Mouse (Mus musculus): ENCODE results near the gene Nr4a1. TPM values are rescaled to one million over a fixed set of nuclear protein-coding genes. Genes with fewer than 3 reads are reported as not detected.

Gene Nr4a1
- polyA plus RNA-seq, 1 experiment from 2014 or later = 5.0 TPM

DNA sequence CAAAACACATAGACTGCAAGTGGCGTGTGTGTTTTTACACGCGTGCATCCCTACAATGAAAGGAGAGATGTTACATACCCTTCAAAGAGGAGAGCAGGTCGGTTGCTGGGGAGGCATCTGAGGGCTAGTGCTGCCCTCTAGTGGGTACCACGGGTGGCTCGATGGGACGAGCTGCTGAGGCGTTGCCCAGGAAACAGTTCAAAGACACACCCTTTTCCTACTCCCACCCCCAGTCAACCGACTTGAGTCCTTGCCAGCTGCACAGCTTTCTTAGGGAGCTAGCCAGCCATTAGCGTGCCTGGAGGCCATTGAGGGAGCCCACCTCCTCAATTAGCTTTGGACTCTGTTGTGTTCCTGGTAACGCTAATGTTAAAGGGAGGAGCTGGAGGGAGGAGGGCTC, 61.8 kb downstream of the Nr4a1 start:
- no peaks in the 10 kb centered on the region for H3K9me3 ChIP-seq
- ATAC-seq (ENCODE audit: low FRiP score) = peak; percentile 80
- no peak overlapping the region for H3K9ac ChIP-seq
- H3K27me3 ChIP-seq = peaks cover 11% of the 10 kb centered on the region
- H3K4me3 ChIP-seq = no peak overlapping the region
- peak overlapping the region; percentile 40 for H3K4me2 ChIP-seq
- WGBS = 6% methylated on average over 11 of the region's 11 CpGs
- H3K4me1 ChIP-seq (replicated peaks) = peaks cover 16% of the 10 kb centered on the region; the same call in 1 of the 2 replicates
- H3K36me3 ChIP-seq = no peaks in the 10 kb centered on the region
- no peak overlapping the region for H3K27ac ChIP-seq

DNA sequence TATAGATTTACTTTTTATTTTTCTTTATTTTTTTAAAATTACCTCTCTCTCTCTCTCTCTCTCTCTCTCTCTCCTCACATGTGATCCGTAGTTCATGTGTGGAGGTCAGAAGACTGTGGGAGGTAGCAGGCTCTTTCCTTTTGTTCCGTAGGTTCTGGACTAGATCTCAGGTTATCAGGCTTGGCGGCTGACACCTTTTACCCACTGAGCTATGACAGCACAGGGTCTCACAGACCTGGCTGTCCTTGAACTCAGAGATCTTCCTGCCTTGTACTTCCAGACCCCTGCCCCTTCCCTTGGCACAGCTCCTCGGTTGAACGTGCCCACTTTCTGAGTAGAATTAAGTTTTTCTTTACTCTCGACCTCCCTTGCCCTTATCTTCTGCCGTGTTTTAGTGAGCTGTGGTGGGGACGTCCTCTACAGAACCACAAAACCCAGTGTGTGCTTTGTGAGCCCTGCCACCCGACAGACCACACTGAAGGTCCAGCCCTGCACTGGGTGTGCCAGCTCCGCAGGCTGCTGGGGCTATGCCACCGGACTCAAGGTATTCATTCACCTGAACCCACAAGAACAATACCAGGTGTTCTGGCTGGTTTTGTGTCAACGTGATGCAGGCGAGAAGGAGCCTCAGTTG, 62.3 kb downstream of the Nr4a1 start:
- H3K4me1 ChIP-seq (replicated peaks) = peaks cover 16% of the 10 kb centered on the region; the same call in 1 of the 2 replicates
- no peaks in the 10 kb centered on the region for H3K9me3 ChIP-seq
- 73% methylated on average over 13 of the region's 13 CpGs for WGBS
- H3K9ac ChIP-seq = no peak overlapping the region
- peak; percentile 38; the same call in 1 of the 2 replicates for ATAC-seq (ENCODE audit: low FRiP score)
- H3K27ac ChIP-seq = no peak overlapping the region
- peak overlapping the region; percentile 40; the same call in 1 of the 2 replicates for H3K4me2 ChIP-seq
- no peak overlapping the region for H3K4me3 ChIP-seq
- H3K36me3 ChIP-seq = no peaks in the 10 kb centered on the region
- peaks cover 11% of the 10 kb centered on the region for H3K27me3 ChIP-seq

DNA sequence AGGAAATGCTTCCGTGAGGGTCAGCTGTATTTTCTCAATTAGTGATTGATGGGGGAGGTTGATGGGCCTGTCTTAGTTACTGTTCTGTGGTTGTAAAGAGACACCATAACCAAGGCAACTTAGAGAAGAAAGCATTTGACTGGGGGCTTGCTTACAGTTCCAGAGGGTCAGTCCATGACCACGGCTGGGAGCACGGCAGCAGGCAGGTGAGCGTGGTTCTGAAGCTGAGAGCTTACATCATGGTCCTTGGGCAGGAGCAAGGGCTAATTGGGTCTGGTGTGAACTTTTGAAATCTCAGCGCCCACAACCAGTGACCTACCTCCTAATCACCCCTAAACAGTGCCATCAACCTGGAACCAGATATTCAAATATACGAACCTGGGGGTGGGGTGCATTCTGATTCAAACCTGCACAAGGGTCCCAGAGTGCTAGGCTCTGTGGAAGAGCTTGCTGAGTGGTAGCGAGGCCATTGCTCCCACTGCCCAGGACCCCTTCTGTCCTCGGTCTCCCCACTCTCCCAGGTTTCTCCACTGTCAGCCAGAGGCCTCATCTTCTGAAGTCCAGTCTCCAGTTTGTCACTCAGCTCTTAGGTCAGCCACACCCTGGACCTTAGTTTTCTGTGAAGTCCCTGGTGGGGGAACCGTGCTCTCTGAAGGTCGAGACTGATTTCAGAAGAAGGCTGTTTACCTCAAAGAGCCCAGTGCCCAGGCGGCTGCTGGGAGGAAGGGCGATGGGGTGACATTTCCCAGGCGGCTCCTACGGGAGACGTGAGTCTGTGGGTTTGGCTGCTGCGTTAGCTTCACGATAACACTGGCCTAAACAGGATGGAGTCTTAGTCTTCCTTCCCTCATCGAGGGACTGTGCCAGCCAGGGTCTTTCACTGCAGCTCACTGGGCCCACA, 63.1 kb downstream of the Nr4a1 start:
- Histone ChIP-seq H3K27ac (no peak overlapping the region), H3K4me1 (replicated peaks) (peaks cover 16% of the 10 kb centered on the region; the same call in 1 of the 2 replicates), H3K36me3 (no peaks in the 10 kb centered on the region), H3K4me3 (no peak overlapping the region), H3K9me3 (no peaks in the 10 kb centered on the region), H3K9ac (no peak overlapping the region), H3K27me3 (peaks cover 11% of the 10 kb centered on the region), H3K4me2 (no peak overlapping the region)
- 80% methylated on average over 18 of the region's 18 CpGs for WGBS
- no peak for ATAC-seq (ENCODE audit: low FRiP score)

DNA sequence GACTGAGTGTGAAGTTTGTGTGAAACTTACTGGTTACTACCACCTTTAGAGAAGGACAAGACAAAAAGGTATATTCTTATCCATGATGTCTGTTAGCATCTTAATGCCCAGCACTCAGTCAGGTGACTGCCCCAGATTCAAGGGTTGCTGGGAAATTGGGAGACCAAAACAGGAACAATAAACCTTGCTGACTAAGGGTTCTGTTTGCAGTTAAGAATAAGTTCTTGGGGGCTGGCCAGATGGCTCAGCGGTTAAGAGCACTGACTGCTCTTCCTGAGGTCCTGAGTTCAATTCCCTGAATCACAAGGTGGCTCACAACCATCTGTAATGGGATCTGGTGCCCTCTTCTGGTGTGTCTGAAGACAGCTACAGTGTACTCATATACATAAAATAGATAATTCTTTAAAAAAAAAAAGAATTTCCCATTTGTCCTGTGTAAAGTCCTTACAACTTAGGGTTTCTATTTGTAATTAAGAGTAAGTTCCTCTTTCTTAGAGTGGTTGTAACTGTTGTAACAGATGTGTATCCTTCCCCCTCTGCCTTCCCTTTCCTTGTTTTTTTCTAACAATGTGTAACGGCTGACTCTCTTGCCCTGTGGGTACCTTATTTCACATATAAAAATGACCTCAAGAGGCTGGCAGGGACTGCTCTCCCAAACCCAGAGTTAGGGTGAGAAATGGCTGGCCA, 63.9 kb downstream of the Nr4a1 start:
- no peak overlapping the region for H3K27ac ChIP-seq
- H3K9ac ChIP-seq = no peak overlapping the region
- no peak overlapping the region for H3K4me3 ChIP-seq
- H3K4me1 ChIP-seq (replicated peaks) = peaks cover 16% of the 10 kb centered on the region; the same call in 1 of the 2 replicates
- ATAC-seq (ENCODE audit: low FRiP score) = no peak
- H3K4me2 ChIP-seq = no peak overlapping the region
- H3K36me3 ChIP-seq = no peaks in the 10 kb centered on the region
- no peaks in the 10 kb centered on the region for H3K9me3 ChIP-seq
- peaks cover 18% of the 10 kb centered on the region for H3K27me3 ChIP-seq
- WGBS = 83% methylated on average over 2 of the region's 2 CpGs

DNA sequence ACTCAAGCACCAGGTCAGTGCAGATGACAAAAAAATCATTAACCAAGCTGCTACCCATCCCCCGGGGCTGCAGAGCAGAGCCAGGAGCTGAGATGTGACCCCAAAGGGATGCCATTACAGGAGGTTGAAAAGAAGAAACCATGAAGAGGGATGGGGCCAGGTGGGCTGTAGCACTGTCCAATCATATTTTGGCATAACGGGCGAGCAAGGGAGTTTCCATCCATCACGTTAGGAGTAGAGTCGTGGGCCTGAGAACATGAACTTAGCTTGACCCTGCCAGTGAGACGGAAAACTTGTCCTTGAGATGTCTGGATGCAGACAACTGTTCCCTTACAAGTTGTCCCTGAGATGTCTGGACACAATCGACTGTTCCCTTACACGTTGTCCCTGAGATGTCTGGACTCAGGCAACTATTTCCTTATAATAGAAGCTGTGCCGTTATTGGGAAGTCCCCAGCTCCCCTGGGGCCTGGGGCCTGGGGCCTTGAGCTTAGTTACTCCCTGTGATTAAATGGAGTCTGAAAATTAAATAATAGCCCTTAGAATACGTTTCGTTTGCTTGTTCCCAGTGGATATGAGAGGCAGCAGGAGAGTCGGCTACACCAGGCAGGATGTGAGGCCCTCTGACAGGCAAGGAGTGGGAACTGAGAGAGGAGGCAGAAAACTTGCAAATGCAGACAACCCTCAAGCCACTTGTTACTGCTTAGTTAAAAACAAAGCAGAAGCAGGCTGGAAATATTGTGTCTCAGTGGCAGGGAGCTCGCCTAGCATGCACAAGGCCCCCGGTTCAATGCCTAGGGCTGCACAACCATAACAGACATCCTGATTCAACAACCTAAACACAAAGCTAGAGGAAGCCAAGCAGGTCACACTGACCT, 65.1 kb downstream of the Nr4a1 start:
- Histone ChIP-seq H3K27me3 (peaks cover 19% of the 10 kb centered on the region), H3K9me3 (no peaks in the 10 kb centered on the region), H3K9ac (no peak overlapping the region), H3K4me2 (no peak overlapping the region), H3K27ac (no peak overlapping the region), H3K4me1 (replicated peaks) (peaks cover 16% of the 10 kb centered on the region; the same call in 1 of the 2 replicates), H3K4me3 (no peak overlapping the region), H3K36me3 (no peaks in the 10 kb centered on the region)
- no peak for ATAC-seq (ENCODE audit: low FRiP score)
- 62% methylated on average over 14 of the region's 14 CpGs for WGBS

DNA sequence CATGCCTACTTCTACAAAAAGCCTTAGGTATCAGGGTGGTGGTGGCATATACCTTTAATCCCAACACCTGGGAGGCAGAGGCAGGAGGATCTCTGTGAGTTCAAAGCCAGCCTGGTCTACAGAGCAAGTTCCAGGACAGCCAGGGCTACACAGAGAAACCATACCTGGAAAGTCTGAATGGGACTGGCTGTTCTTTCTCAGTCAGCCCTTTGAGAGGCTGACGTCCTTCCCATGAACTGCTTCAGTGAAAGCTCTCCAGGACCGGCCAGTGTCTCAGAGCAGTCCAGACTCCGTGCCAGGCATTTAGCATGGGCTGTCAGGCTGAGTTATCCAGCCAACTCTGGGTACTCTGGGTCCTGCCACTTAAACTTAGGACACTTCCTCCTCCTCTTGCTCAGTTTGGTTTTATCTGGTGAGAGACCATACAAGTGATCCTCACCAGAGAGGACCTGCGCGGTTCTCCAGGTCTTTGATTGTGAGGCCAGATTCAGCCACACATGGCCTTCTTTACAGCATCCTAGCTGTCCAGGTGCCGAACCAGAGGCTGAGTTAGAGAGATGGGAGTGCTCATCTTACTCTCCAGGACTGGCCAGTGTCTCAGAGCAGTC, 66.0 kb downstream of the Nr4a1 start:
- no peaks in the 10 kb centered on the region for H3K9me3 ChIP-seq
- peaks cover 16% of the 10 kb centered on the region; the same call in 1 of the 2 replicates for H3K4me1 ChIP-seq (replicated peaks)
- no peak overlapping the region for H3K4me3 ChIP-seq
- no peak for ATAC-seq (ENCODE audit: low FRiP score)
- H3K9ac ChIP-seq = no peak overlapping the region
- peaks cover 19% of the 10 kb centered on the region for H3K27me3 ChIP-seq
- no peaks in the 10 kb centered on the region for H3K36me3 ChIP-seq
- H3K4me2 ChIP-seq = no peak overlapping the region
- whole genome bisulfite sequencing = 92% methylated on average over 6 of the region's 6 CpGs
- H3K27ac ChIP-seq = no peak overlapping the region

DNA sequence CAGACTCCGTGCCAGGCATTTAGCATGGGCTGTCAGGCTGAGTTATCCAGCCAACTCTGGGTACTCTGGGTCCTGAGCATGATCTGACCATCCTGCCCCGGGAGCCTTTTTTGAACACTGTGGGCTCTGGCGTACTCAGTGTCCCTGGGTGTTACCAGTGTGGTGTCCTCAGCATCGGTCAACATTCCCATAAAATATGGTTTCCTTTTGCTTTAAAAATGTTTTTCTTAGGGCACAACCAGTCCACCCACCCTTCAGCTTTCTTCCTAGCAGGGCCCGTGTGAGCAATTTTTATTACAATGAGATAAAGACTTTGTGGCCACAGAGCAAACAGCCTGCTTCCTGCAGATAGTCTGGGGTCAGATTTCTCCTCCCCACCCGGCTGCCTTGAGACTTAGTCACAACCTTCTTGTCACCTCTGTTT, 66.6 kb downstream of the Nr4a1 start:
- Histone ChIP-seq H3K36me3 (no peaks in the 10 kb centered on the region), H3K9me3 (no peaks in the 10 kb centered on the region), H3K9ac (no peak overlapping the region), H3K27ac (no peak overlapping the region), H3K4me3 (no peak overlapping the region), H3K27me3 (peaks cover 19% of the 10 kb centered on the region), H3K4me2 (no peak overlapping the region), H3K4me1 (replicated peaks) (peaks cover 14% of the 10 kb centered on the region; the same call in 1 of the 2 replicates)
- ATAC-seq (ENCODE audit: low FRiP score) = no peak
- 71% methylated on average over 6 of the region's 6 CpGs for WGBS

DNA sequence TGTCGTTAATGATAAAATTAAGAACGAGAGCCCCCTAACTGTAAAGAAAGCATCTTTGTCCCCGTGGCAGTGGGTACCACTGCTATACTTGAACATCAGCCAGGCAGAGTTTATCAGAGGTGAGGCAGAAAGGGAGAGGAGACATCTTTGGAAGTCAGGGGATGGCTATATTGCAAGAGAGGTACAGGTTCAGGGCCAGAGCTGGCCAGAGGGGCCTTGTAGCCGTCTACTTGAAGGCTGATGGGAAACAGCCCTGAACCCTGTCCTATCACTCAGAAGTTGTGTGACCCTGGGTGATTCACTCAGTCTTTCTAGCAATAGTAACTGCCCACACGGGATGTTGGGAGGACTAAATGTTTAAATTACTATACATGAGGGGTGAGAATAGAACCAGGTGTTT, 67.1 kb downstream of the Nr4a1 start:
- 79% methylated on average over 5 of the region's 5 CpGs for WGBS
- Histone ChIP-seq H3K9ac (no peak overlapping the region), H3K4me1 (replicated peaks) (peaks cover 9% of the 10 kb centered on the region; the same call in 1 of the 2 replicates), H3K4me2 (no peak overlapping the region), H3K27ac (no peak overlapping the region), H3K27me3 (peaks cover 19% of the 10 kb centered on the region), H3K4me3 (no peak overlapping the region), H3K36me3 (no peaks in the 10 kb centered on the region), H3K9me3 (no peaks in the 10 kb centered on the region)
- no peak for ATAC-seq (ENCODE audit: low FRiP score)

DNA sequence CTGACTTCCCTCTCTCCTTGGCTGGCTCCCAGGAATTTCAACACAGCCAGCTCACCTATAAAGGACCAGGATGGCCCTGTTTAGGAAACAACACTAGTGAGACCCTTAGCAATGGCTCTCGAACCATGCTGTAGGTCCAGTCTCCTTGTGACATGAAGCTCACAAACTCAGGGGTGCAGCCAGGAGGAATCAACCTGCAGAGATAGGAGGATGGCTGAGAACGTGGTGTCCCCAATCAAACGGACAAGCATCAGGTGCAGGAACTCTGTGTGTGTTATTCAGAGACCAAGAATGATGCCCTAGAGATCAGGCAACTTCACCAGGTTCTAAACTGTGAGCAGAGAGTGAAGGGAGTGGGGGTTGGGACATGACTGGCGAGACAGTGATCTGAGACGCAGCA, 68.0 kb downstream of the Nr4a1 start:
- no peak overlapping the region for H3K27ac ChIP-seq
- H3K4me1 ChIP-seq (replicated peaks) = peaks cover 6% of the 10 kb centered on the region; the same call in 1 of the 2 replicates
- no peak for ATAC-seq (ENCODE audit: low FRiP score)
- H3K9me3 ChIP-seq = no peaks in the 10 kb centered on the region
- H3K4me3 ChIP-seq = no peak overlapping the region
- H3K36me3 ChIP-seq = no peaks in the 10 kb centered on the region
- H3K27me3 ChIP-seq = peaks cover 16% of the 10 kb centered on the region
- WGBS = 87% methylated on average over 5 of the region's 5 CpGs
- no peak overlapping the region for H3K9ac ChIP-seq
- H3K4me2 ChIP-seq = no peak overlapping the region

DNA sequence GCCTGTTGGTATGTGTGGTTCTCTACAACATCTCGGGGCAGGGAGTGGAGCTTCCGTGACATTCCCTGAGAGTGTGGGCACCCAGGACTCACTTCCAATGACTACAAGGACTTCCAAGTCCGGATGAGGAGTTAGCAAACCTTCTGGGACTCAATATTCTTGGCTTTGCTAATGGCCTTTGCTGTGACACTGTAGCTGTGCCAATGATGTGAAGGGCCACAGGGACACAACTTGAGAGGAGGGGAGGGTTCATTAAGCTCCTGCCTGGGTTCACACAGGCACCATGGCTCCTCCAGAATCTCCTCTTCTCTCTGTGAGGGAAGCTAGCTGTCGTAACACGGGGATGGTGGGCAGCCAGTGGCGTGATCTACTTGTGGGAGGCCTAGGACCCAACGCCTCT, 68.6 kb downstream of the Nr4a1 start:
- Histone ChIP-seq H3K9me3 (no peaks in the 10 kb centered on the region), H3K4me3 (no peak overlapping the region), H3K27me3 (peaks cover 11% of the 10 kb centered on the region; the same call in 1 of the 2 replicates), H3K36me3 (no peaks in the 10 kb centered on the region), H3K4me2 (no peak overlapping the region), H3K4me1 (replicated peaks) (peaks cover 6% of the 10 kb centered on the region; the same call in 1 of the 2 replicates), H3K27ac (no peak overlapping the region), H3K9ac (no peak overlapping the region)
- ATAC-seq (ENCODE audit: low FRiP score) = no peak
- 85% methylated on average over 7 of the region's 7 CpGs for WGBS

DNA sequence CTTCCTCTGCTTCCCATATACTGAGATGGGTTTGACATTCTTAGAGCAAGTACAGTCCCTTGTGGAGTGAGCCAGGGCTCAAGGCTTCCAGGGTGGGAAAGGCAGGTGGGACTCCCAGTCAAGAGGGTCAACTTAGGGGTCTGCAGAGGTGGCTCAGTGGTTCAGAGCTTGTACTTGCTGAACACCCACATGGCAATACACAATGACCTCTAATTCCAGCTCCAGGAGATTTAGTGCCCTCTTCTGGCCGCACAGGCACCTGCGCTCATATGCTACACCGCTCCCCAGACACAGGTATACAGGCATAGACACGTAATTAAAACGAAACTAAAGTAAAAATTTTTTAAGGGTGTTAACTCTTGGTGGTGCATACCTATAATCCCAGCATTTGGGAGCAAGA, 69.4 kb downstream of the Nr4a1 start:
- no peak overlapping the region for H3K27ac ChIP-seq
- H3K36me3 ChIP-seq = no peaks in the 10 kb centered on the region
- ATAC-seq (ENCODE audit: low FRiP score) = no peak
- H3K4me3 ChIP-seq = no peak overlapping the region
- H3K9ac ChIP-seq = no peak overlapping the region
- H3K27me3 ChIP-seq = 0 out of 2 replicates have a peak, but pooled peaks cover 8% of the 10 kb centered on the region
- H3K9me3 ChIP-seq = no peaks in the 10 kb centered on the region
- 93% methylated on average over 5 of the region's 5 CpGs for WGBS
- peaks cover 6% of the 10 kb centered on the region; the same call in 1 of the 2 replicates for H3K4me1 ChIP-seq (replicated peaks)
- H3K4me2 ChIP-seq = no peak overlapping the region
